Mouse (Mus musculus): ENCODE data around the gene Tagln2. TPM values are rescaled to one million over a fixed set of nuclear protein-coding genes. Genes with fewer than 3 reads are reported as not detected.

Tagln2 gene
- polyA plus RNA-seq, 1 experiment, result 771 TPM

GRCm38 (mm10) chr1:172474196-172474595 is 25.7 kb upstream of the Tagln2 start:
- Histone ChIP-seq H3K27me3 (ENCODE audit: control insufficient read depth, insufficient read depth, insufficient read length) (peaks cover 8% of the 10 kb centered on the region), H3K4me3 (ENCODE audit: insufficient read depth, poor library complexity, severe bottlenecking) (no peak overlapping the region), H3K79me2 (ENCODE audit: control insufficient read depth, insufficient read depth) (no peaks in the 10 kb centered on the region), H3K79me3 (ENCODE audit: low read depth) (no peaks in the 10 kb centered on the region), H3K36me3 (ENCODE audit: control insufficient read depth, insufficient read depth) (no peaks in the 10 kb centered on the region), H3ac (ENCODE audit: control insufficient read depth, insufficient read length, low read depth) (no peak overlapping the region)
- TF ChIP-seq MYOG (IDR thresholded peaks at IDR 0.05; ENCODE audit: control insufficient read depth, extremely low read depth, insufficient read length) (no peak), MAX (IDR thresholded peaks at IDR 0.05) (no peak), USF1 (IDR thresholded peaks at IDR 0.05; ENCODE audit: low read depth) (no peak), CEBPB (IDR thresholded peaks at IDR 0.05; ENCODE audit: low read depth) (no peak), CTCF (IDR thresholded peaks at IDR 0.05; ENCODE audit: control insufficient read depth, insufficient read depth, insufficient read length) (no peak), FOSL1 (IDR thresholded peaks at IDR 0.05; ENCODE audit: insufficient read depth, low read length, poor library complexity, severe bottlenecking) (no peak), MYOD1 (IDR thresholded peaks at IDR 0.05; ENCODE audit: control insufficient read depth, insufficient read length, low read depth) (no peak)

DNA sequence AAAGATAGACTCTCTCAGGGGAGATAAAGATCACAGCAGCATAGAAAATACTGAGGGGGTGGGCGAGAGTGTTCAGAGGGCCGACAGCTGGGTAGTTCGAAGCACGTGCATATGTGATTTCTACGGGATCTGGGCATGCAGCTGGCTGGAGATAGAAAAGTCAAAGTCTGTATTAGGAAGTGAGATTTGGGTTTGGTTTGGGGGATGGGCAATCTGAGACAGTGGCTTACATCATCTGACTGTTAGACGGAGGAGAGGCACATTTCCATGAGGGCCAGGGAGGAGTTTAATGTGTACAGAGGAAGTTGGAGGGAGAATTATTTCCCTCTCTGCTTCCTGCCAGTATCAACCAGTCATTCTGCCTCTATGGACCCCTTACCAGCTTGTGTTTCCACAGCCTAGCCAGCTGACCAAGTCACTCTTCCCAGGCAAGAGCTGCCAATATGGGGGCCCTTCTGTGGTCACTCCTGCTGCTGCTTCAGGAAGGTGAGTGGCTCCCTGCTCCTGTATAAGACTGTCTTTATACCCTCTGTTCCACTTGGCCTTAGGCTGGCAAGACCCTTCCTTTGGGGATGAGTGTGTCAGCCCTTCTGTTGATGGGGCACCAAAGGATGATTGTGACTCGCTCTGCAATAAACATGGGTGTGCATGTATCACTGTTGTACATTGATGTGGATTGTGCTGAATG is 24.6 kb upstream of the Tagln2 start, which contains the start of gene Slamf9:
TSS of gene Slamf9 (plus strand) at position 305 of the 688 bp plus-strand sequence.
- H3K4me3 ChIP-seq (ENCODE audit: insufficient read depth, poor library complexity, severe bottlenecking), result no peak within 1 kb of the TSS
- no peaks in the 10 kb centered on the region for H3K79me2 ChIP-seq (ENCODE audit: control insufficient read depth, insufficient read depth)
- no peaks in the 10 kb centered on the region for H3K36me3 ChIP-seq (ENCODE audit: control insufficient read depth, insufficient read depth)
- no peaks in the 10 kb centered on the region for H3K79me3 ChIP-seq (ENCODE audit: low read depth)
- H3K27me3 ChIP-seq (ENCODE audit: control insufficient read depth, insufficient read depth, insufficient read length), result peaks cover 8% of the 10 kb centered on the region
- H3ac ChIP-seq (ENCODE audit: control insufficient read depth, insufficient read length, low read depth), result no peak within 1 kb of the TSS
- no peak for TF ChIP-seq MYOG (IDR thresholded peaks at IDR 0.05; ENCODE audit: control insufficient read depth, extremely low read depth, insufficient read length)
- TF ChIP-seq USF1 (IDR thresholded peaks at IDR 0.05; ENCODE audit: low read depth), result no peak

GRCm38 (mm10) chr1:172478020-172478419 is 21.8 kb upstream of the Tagln2 start:
- no peak overlapping the region for H3ac ChIP-seq (ENCODE audit: control insufficient read depth, insufficient read length, low read depth)
- TF ChIP-seq MYOG (IDR thresholded peaks at IDR 0.05; ENCODE audit: control insufficient read depth, extremely low read depth, insufficient read length) (no peak), CEBPB (IDR thresholded peaks at IDR 0.05; ENCODE audit: low read depth) (no peak), MYOD1 (IDR thresholded peaks at IDR 0.05; ENCODE audit: control insufficient read depth, insufficient read length, low read depth) (no peak), MAX (IDR thresholded peaks at IDR 0.05) (no peak), CTCF (IDR thresholded peaks at IDR 0.05; ENCODE audit: control insufficient read depth, insufficient read depth, insufficient read length) (no peak), USF1 (IDR thresholded peaks at IDR 0.05; ENCODE audit: low read depth) (no peak), FOSL1 (IDR thresholded peaks at IDR 0.05; ENCODE audit: insufficient read depth, low read length, poor library complexity, severe bottlenecking) (no peak)
- no peaks in the 10 kb centered on the region for H3K79me3 ChIP-seq (ENCODE audit: low read depth)
- no peaks in the 10 kb centered on the region for H3K36me3 ChIP-seq (ENCODE audit: control insufficient read depth, insufficient read depth)
- H3K27me3 ChIP-seq (ENCODE audit: control insufficient read depth, insufficient read depth, insufficient read length), result peaks cover 4% of the 10 kb centered on the region
- no peaks in the 10 kb centered on the region for H3K79me2 ChIP-seq (ENCODE audit: control insufficient read depth, insufficient read depth)
- no peak overlapping the region for H3K4me3 ChIP-seq (ENCODE audit: insufficient read depth, poor library complexity, severe bottlenecking)

- no peaks in the 10 kb centered on the region for H3K36me3 ChIP-seq (ENCODE audit: control insufficient read depth, insufficient read depth)
- no peak overlapping the region for H3K4me3 ChIP-seq (ENCODE audit: insufficient read depth, poor library complexity, severe bottlenecking)
- no peaks in the 10 kb centered on the region for H3K79me3 ChIP-seq (ENCODE audit: low read depth)
- no peaks in the 10 kb centered on the region for H3K79me2 ChIP-seq (ENCODE audit: control insufficient read depth, insufficient read depth)
- TF ChIP-seq MYOG (IDR thresholded peaks at IDR 0.05; ENCODE audit: control insufficient read depth, extremely low read depth, insufficient read length), result no peak
- TF ChIP-seq USF1 (IDR thresholded peaks at IDR 0.05; ENCODE audit: low read depth), result no peak
- TF ChIP-seq MAX (IDR thresholded peaks at IDR 0.05), result no peak
- TF ChIP-seq MYOD1 (IDR thresholded peaks at IDR 0.05; ENCODE audit: control insufficient read depth, insufficient read length, low read depth), result no peak
- no peak for TF ChIP-seq CTCF (IDR thresholded peaks at IDR 0.05; ENCODE audit: control insufficient read depth, insufficient read depth, insufficient read length)
- TF ChIP-seq CEBPB (IDR thresholded peaks at IDR 0.05; ENCODE audit: low read depth), result no peak
- TF ChIP-seq FOSL1 (IDR thresholded peaks at IDR 0.05; ENCODE audit: insufficient read depth, low read length, poor library complexity, severe bottlenecking), result no peak
- no peaks in the 10 kb centered on the region for H3K27me3 ChIP-seq (ENCODE audit: control insufficient read depth, insufficient read depth, insufficient read length)
- no peak overlapping the region for H3ac ChIP-seq (ENCODE audit: control insufficient read depth, insufficient read length, low read depth)
Measured at GRCm38 (mm10) chr1:172480376-172480775, 19.5 kb upstream of the Tagln2 start.

DNA sequence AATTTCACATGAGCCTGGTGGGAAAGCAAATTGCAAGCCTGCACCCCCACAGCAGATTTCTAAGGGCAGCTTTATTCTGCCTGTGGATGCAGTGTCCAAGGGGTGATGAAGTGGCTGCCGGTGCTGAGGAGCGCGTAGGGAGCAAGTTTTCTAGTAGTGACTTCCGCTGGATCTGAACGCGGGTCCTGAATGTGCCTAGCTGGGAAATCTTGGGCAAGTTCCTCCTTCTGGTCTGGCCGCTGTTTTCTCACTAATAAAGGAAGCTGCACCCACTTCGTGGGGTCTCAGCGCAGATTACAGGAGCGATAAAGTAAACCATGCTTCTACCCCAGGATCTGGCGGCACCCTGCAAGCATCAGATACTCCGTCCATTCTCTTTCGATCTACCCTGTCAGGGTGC is 18.7 kb upstream of the Tagln2 start:
- TF ChIP-seq FOSL1 (IDR thresholded peaks at IDR 0.05; ENCODE audit: insufficient read depth, low read length, poor library complexity, severe bottlenecking), result no peak
- no peak for TF ChIP-seq USF1 (IDR thresholded peaks at IDR 0.05; ENCODE audit: low read depth)
- no peak for TF ChIP-seq CEBPB (IDR thresholded peaks at IDR 0.05; ENCODE audit: low read depth)
- TF ChIP-seq MYOG (IDR thresholded peaks at IDR 0.05; ENCODE audit: control insufficient read depth, extremely low read depth, insufficient read length), result no peak
- TF ChIP-seq CTCF (IDR thresholded peaks at IDR 0.05; ENCODE audit: control insufficient read depth, insufficient read depth, insufficient read length), result no peak
- no peak for TF ChIP-seq MYOD1 (IDR thresholded peaks at IDR 0.05; ENCODE audit: control insufficient read depth, insufficient read length, low read depth)
- TF ChIP-seq MAX (IDR thresholded peaks at IDR 0.05), result no peak
- Histone ChIP-seq H3ac (ENCODE audit: control insufficient read depth, insufficient read length, low read depth) (no peak overlapping the region), H3K36me3 (ENCODE audit: control insufficient read depth, insufficient read depth) (no peaks in the 10 kb centered on the region), H3K4me3 (ENCODE audit: insufficient read depth, poor library complexity, severe bottlenecking) (no peak overlapping the region), H3K79me2 (ENCODE audit: control insufficient read depth, insufficient read depth) (no peaks in the 10 kb centered on the region), H3K27me3 (ENCODE audit: control insufficient read depth, insufficient read depth, insufficient read length) (no peaks in the 10 kb centered on the region), H3K79me3 (ENCODE audit: low read depth) (no peaks in the 10 kb centered on the region)
